Mouse (Mus musculus) forebrain, embryonic 11.5 days (tissue): ENCODE measurements around the gene Dtnb. TPM values are rescaled to one million over a fixed set of nuclear protein-coding genes. Genes with fewer than 3 reads are reported as not detected.

Source experiments
- ATAC-seq: fragments of 200-750 bp; cut with Nextera tagmentation; replicated peaks from 2 replicates; pipeline ENCODE4 v1.8.0; 2017; ENCODE audit warnings: moderate TSS enrichment; ENCODE audit not compliant: low FRiP score
- DNase-seq: peaks from one replicate; pipeline ENCODE4 v3.0.0-alpha.2; 2017; ENCODE audit warnings: low spot score
- H3K27ac ChIP-seq: fragments of 300-500 bp; sonication (generic); 2 replicates; pipeline ENCODE4 v1.5.1; 2014; ENCODE audit warnings: low read depth, low read length
- H3K27me3 ChIP-seq: fragments of 300-500 bp; sonication (generic); 2 replicates; pipeline ENCODE4 v1.6.1; 2014; ENCODE audit warnings: mild to moderate bottlenecking, low read length, mixed read lengths; ENCODE audit not compliant: control insufficient read depth, insufficient read depth
- H3K36me3 ChIP-seq: fragments of 300-500 bp; sonication (generic); 2 replicates; pipeline ENCODE4 v1.6.1; 2014; ENCODE audit warnings: mild to moderate bottlenecking, low read length, moderate library complexity, mixed read lengths; ENCODE audit not compliant: control insufficient read depth, insufficient read depth
- H3K4me1 ChIP-seq: fragments of 300-500 bp; sonication (generic); replicated peaks from 2 replicates; pipeline ENCODE4 v1.6.1; 2014; ENCODE audit warnings: low read length, mixed read lengths; ENCODE audit not compliant: control insufficient read depth, insufficient read depth
- H3K4me2 ChIP-seq: fragments of 300-500 bp; sonication (generic); 2 replicates; pipeline ENCODE4 v1.6.1; 2014; ENCODE audit warnings: low read depth, mild to moderate bottlenecking, low read length, moderate library complexity, mixed read lengths; ENCODE audit not compliant: severe bottlenecking
- H3K4me3 ChIP-seq: fragments of 300-500 bp; sonication (generic); 2 replicates; pipeline ENCODE4 v1.5.1; 2014; ENCODE audit warnings: low read depth, low read length
- H3K9ac ChIP-seq: fragments of 300-500 bp; sonication (generic); 2 replicates; pipeline ENCODE4 v1.6.1; 2014; ENCODE audit warnings: low read length
- H3K9me3 ChIP-seq: fragments of 300-500 bp; sonication (generic); 2 replicates; pipeline ENCODE4 v1.6.1; 2016; ENCODE audit warnings: low read length, mixed read lengths; ENCODE audit not compliant: control insufficient read depth
- WGBS: fragments of 180-500 bp; shearing (Covaris S2); extraction: QIAGEN DNeasy Blood & Tissue Kit; methylation state at CpG from one replicate; pipeline ENCODE4 v1.1.7; 2014; 5-methylcytosine and 5-hydroxymethylcytosine counted together
- polyA plus RNA-seq: library from polyadenylated mRNA; unstranded; fragments of >200 nt; fragmentation: Nextera tagmentation; extraction: Ambion mirVana; gene quantifications from 2 replicates; pipeline ENCODE4 v1.2.1, GENCODE M21; 2014

Gene Dtnb
- polyA plus RNA-seq, 1 experiment from 2014 or later, result 37.8 TPM

DNA sequence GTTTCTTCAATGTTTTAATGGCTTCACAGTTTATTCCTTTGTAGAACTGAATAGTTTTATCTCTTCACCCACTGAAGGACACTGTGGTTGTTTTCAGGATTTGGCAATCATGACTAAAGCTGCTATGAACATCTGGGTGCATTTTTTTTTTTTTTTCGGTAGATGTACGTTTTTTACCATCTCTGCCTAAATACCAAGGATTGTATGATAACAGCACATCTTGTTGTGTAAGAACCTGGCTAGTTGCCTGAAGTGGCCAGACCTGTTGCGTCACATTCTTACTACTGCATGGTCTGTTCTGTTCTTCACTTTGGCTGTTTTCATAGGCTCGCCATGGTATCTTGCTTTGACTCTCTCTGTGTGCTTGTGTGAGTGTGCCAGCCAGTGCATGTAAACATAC is 10.4 kb downstream of the Dtnb start:
- H3K4me3 ChIP-seq, result no peak overlapping the region
- H3K27me3 ChIP-seq, result no peaks in the 10 kb centered on the region
- no peaks in the 10 kb centered on the region for H3K9me3 ChIP-seq
- H3K27ac ChIP-seq, result no peak overlapping the region
- H3K4me2 ChIP-seq, result no peak overlapping the region
- 97% methylated on average over 4 of the region's 4 CpGs for WGBS
- H3K4me1 ChIP-seq, result no peaks in the 10 kb centered on the region
- DNase-seq (no peak), ATAC-seq (no peak)
- no peaks in the 10 kb centered on the region for H3K36me3 ChIP-seq
- no peak overlapping the region for H3K9ac ChIP-seq

DNA sequence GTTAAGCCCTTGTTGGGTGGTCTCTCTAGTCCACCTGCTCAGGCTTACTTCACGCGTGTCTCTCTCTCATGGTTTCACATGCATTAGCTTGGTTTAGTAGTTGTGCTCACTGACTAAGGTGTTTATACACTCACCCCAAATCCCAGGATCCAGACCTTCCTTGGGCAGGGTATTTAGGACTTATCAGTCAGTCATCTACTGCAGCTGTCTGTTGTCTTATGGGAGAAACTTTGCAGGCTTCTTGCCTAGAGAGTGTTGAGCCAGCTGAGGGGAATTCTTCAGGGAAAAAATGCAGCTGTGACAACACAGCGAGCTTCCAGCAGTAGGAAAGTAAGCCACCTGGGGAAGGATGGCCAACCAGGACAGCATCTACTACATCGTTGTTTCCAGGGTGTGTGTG is 13.3 kb downstream of the Dtnb start:
- Histone ChIP-seq H3K4me3 (no peak overlapping the region), H3K4me2 (no peak overlapping the region), H3K9me3 (no peaks in the 10 kb centered on the region), H3K36me3 (no peaks in the 10 kb centered on the region), H3K27me3 (no peaks in the 10 kb centered on the region), H3K4me1 (no peaks in the 10 kb centered on the region), H3K9ac (no peak overlapping the region), H3K27ac (no peak overlapping the region)
- 79% methylated on average over 4 of the region's 4 CpGs for WGBS
- DNase-seq (no peak), ATAC-seq (no peak)

DNA sequence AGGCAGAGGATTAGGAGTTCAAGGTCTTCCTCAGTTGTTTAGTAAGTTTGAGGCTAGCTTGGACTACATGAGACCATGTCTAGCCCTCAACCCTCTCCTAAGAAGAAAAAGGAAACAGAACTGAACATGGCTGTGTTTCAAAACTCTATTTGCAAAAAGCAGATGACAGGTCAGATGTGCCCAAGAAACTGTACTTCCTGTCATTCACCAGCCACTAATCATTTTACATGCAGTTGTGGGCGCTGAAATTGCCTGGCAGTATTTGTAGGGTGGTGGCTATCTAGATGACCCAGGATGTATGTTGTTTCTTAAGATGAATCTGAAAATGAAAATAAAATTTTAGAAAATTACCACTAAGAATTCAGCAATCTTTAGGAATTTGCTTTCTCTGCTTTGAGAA is 14.8 kb downstream of the Dtnb start:
- DNase-seq, result no peak
- Histone ChIP-seq H3K4me2 (no peak overlapping the region), H3K4me3 (no peak overlapping the region), H3K36me3 (no peaks in the 10 kb centered on the region), H3K27ac (no peak overlapping the region), H3K4me1 (no peaks in the 10 kb centered on the region), H3K9me3 (no peaks in the 10 kb centered on the region), H3K27me3 (no peaks in the 10 kb centered on the region), H3K9ac (no peak overlapping the region)
- WGBS, result 95% methylated on average over 1 of the region's 1 CpGs
- no peak for ATAC-seq

- H3K4me3 ChIP-seq, result no peak overlapping the region
- H3K27me3 ChIP-seq, result no peaks in the 10 kb centered on the region
- no peak for ATAC-seq
- H3K36me3 ChIP-seq, result no peaks in the 10 kb centered on the region
- no peak overlapping the region for H3K27ac ChIP-seq
- no peak overlapping the region for H3K9ac ChIP-seq
- no peak overlapping the region for H3K4me2 ChIP-seq
- DNase-seq, result no peak
- H3K4me1 ChIP-seq, result no peaks in the 10 kb centered on the region
- H3K9me3 ChIP-seq, result no peaks in the 10 kb centered on the region
- WGBS, result 93% methylated on average over 9 of the region's 9 CpGs
Observed at GRCm38 (mm10) chr12:3590039-3590438, 17.9 kb downstream of the Dtnb start.

- Histone ChIP-seq H3K36me3 (no peaks in the 10 kb centered on the region), H3K4me1 (no peaks in the 10 kb centered on the region), H3K27ac (no peak overlapping the region), H3K4me3 (no peak overlapping the region), H3K27me3 (no peaks in the 10 kb centered on the region), H3K4me2 (no peak overlapping the region), H3K9me3 (no peaks in the 10 kb centered on the region), H3K9ac (no peak overlapping the region)
- DNase-seq (no peak), ATAC-seq (no peak)
- 83% methylated on average over 10 of the region's 10 CpGs for WGBS
Observed at GRCm38 (mm10) chr12:3591595-3591994, 19.4 kb downstream of the Dtnb start.

- WGBS, result 90% methylated on average over 4 of the region's 4 CpGs
- Histone ChIP-seq H3K27me3 (no peaks in the 10 kb centered on the region), H3K4me1 (no peaks in the 10 kb centered on the region), H3K27ac (no peak overlapping the region), H3K9me3 (no peaks in the 10 kb centered on the region), H3K36me3 (no peaks in the 10 kb centered on the region), H3K4me2 (no peak overlapping the region), H3K4me3 (no peak overlapping the region), H3K9ac (no peak overlapping the region)
- ATAC-seq (no peak), DNase-seq (no peak)
Observed at GRCm38 (mm10) chr12:3602786-3603185, 30.6 kb downstream of the Dtnb start.

DNA sequence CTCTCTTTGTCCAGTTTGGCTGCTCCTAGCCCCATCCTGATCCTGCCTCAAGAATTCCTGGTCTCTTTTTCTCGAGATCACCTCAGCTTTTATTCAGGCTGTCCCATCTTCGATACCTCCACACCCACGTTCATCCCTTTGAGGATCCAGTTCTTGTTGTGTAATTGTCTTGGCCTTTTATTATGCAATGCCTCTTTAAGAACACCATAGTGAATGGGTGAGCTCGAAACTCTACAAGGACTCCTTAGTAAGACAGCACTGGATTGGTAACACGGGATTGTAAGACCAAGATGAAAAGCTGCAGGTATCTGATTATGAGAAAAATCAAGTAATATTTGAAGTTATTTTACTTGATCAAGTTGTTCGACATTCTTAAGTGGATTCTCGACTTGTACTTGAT is 34.0 kb downstream of the Dtnb start:
- ATAC-seq (no peak), DNase-seq (no peak)
- Histone ChIP-seq H3K4me1 (no peaks in the 10 kb centered on the region), H3K36me3 (no peaks in the 10 kb centered on the region), H3K4me2 (no peak overlapping the region), H3K9me3 (no peaks in the 10 kb centered on the region), H3K9ac (no peak overlapping the region), H3K27me3 (no peaks in the 10 kb centered on the region), H3K27ac (no peak overlapping the region), H3K4me3 (no peak overlapping the region)
- WGBS, result 82% methylated on average over 7 of the region's 7 CpGs

- Histone ChIP-seq H3K4me2 (no peak overlapping the region), H3K27me3 (no peaks in the 10 kb centered on the region), H3K4me1 (no peaks in the 10 kb centered on the region), H3K4me3 (no peak overlapping the region), H3K27ac (no peak overlapping the region), H3K9ac (no peak overlapping the region), H3K36me3 (no peaks in the 10 kb centered on the region), H3K9me3 (no peaks in the 10 kb centered on the region)
- DNase-seq (no peak), ATAC-seq (no peak)
Observed at GRCm38 (mm10) chr12:3609747-3610146, 37.6 kb downstream of the Dtnb start.

DNA sequence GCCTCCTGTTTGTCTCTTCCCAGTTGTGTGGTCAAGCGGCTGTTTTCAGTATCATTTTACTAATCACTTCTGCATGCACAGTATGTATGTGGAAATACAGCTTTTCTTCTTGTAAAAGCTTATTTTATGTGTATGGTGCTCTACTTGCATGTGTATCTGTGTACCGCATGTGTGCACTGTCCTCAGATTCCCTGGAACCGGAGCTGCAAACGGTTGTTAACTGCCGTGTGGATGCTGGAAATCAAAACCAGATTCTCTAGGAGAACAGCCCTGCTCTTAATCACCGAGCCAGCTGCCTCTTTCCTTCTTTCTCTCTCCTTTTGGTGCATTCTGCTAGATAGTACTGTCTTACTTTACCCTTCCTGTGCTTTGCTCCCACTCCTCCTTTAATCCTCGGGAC is 39.7 kb downstream of the Dtnb start:
- H3K36me3 ChIP-seq, result no peaks in the 10 kb centered on the region
- H3K27ac ChIP-seq, result no peak overlapping the region
- no peak overlapping the region for H3K9ac ChIP-seq
- H3K9me3 ChIP-seq, result no peaks in the 10 kb centered on the region
- H3K27me3 ChIP-seq, result no peaks in the 10 kb centered on the region
- H3K4me3 ChIP-seq, result no peak overlapping the region
- ATAC-seq (no peak), DNase-seq (no peak)
- H3K4me1 ChIP-seq, result no peaks in the 10 kb centered on the region
- no peak overlapping the region for H3K4me2 ChIP-seq
- 81% methylated on average over 7 of the region's 7 CpGs for WGBS
